Mouse (Mus musculus): ENCODE data around the gene Sgce.
"Not testable (repeated sequence)": the region's sequence is repeated elsewhere in the genome, so short reads cannot be mapped to it uniquely, and the experiment has no call there.

The Sgce gene

DNA sequence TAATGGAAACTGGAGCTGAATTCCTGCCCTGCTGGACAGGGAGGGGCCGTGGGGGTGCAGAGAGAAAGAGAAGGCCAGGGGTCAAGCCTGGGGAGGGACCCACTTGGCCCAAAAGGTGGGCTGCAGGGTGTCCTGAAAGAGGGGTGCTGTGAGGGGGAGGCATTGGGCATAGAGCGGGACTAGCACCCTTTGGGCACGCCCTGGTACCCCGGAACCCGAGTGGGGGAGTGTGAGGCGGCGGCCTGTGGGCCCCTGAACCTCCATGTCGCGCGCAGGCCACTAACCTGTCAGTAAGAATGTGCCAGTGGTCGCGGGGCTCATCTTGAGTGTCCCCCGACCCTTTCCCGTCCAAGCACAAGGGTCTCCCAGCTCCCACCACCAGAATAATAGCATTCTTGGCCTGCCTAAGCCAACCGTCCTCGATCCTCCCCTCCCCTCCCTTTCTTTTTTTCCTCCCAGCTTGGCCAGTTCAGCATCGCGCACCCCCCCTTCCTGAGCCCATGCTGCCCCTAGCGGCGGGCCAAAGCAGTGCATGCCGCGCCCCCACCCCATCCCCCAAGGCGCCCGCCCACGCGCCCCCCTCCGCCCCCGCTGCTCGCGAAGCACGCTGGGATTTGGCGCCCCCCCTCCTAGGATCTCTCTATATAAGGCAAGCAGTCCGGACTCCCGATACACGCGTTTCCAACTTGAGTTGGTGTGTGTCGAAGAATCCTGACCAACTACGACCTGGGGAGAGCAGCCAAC lies at the start of gene Sgce, which contains the start of gene Peg10:
Gene Sgce (minus strand): TSS at position 512 of the 744 bp plus-strand sequence.
Gene Peg10 (plus strand): TSS at position 611 of the 744 bp plus-strand sequence.
- no peak for DNase-seq (ENCODE audit: low read depth, low spot score)

DNA sequence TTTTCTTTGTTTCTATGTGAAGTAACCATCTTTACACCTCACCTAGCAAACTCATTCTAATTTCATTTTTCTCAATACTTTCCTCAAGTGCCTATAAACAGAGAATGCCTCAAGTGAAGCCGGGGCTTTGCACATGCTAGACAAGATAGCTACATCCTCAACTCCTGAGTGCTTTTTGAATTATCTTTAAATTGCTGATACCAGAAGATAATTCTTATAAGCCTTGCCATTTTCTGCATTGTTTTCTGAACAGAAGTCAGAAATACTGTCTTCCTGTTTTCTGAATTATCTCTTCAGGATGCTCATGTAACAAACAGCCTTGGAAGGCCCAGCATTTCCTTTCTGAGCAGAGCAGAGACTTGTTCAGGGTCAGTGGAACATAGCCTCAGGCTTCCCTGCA lies 49.3 kb upstream of the Sgce start:
- no peak for DNase-seq (ENCODE audit: low read depth, low spot score)

- no peak for DNase-seq (ENCODE audit: low read depth, low spot score)
Observed at GRCm38 (mm10) chr6:4762252-4762651, 15.2 kb upstream of the Sgce start.

- DNase-seq (ENCODE audit: low read depth, low spot score), result not testable (repeated sequence)
Observed at GRCm38 (mm10) chr6:4761415-4762142, 14.6 kb upstream of the Sgce start.

DNA sequence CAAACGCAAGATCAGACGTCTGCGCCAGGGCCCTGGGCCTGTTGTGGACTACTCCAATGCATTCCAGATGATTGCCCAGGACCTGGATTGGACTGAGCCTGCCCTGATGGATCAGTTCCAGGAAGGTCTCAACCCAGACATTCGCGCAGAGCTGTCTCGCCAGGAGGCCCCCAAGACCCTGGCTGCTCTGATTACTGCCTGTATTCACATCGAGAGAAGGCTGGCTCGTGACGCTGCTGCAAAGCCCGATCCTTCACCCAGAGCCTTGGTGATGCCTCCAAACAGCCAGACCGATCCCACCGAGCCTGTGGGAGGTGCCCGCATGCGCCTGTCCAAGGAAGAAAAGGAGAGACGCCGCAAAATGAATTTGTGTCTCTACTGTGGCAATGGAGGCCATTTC lies 7.9 kb upstream of the Sgce start:
- no peak for DNase-seq (ENCODE audit: low read depth, low spot score)

GRCm38 (mm10) chr6:4754286-4754685 lies 7.3 kb upstream of the Sgce start:
- DNase-seq (ENCODE audit: low read depth, low spot score), result no peak

DNA sequence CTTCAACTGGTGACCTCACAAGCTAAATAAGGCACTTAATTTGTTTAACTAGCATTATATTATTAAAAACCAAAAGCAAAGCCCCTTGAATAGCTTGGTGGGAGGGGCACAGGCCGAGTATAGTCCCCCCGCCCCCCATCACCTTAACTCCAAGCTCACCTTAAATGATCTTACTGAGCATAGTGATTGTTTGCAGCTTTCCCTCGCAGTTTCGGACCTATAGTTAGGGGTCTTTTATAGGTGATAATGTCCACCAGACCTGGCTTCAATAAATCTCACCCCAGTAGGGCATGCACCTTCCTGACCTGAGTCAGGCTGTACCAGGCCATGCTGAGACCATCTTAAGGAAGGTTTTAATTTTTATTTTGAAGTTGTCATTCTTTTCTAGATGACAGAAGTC lies 4.3 kb upstream of the Sgce start:
- no peak for DNase-seq (ENCODE audit: low read depth, low spot score)

DNA sequence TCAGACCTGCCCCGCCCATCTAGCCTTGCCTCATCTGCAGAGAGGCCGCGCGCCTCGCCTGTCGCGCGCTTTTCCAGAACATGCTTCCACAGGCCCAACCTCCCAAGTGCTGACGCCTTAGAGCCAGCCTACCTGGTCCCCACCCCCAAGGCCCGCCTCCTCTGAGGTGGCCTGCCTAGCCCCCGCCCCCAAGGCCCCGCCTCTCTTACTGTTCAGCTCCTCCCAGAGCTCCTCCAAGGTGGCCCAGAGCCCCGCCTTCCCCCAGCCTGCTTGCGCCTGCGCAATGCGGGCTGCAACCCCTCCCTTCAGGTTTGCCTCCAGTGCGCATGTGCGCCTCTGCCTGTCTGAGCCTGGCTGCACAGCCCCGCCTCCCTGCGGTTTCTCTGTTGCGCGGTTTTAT lies 2.1 kb upstream of the Sgce start:
- DNase-seq (ENCODE audit: low read depth, low spot score), result peak; percentile 52

- DNase-seq (ENCODE audit: low read depth, low spot score), result no peak
Observed at GRCm38 (mm10) chr6:4748506-4748961, 1.5 kb upstream of the Sgce start.

GRCm38 (mm10) chr6:4747677-4748505 lies 884 bp upstream of the Sgce start:
- no peak for DNase-seq (ENCODE audit: low read depth, low spot score)

- no peak for DNase-seq (ENCODE audit: low read depth, low spot score)
Observed at GRCm38 (mm10) chr6:4746036-4746695, 841 bp downstream of the Sgce start.

- no peak for DNase-seq (ENCODE audit: low read depth, low spot score)
Observed at GRCm38 (mm10) chr6:4740511-4740910, 6.5 kb downstream of the Sgce start.

- DNase-seq (ENCODE audit: low read depth, low spot score), result no peak
Observed at GRCm38 (mm10) chr6:4739522-4740355, 7.3 kb downstream of the Sgce start.

DNA sequence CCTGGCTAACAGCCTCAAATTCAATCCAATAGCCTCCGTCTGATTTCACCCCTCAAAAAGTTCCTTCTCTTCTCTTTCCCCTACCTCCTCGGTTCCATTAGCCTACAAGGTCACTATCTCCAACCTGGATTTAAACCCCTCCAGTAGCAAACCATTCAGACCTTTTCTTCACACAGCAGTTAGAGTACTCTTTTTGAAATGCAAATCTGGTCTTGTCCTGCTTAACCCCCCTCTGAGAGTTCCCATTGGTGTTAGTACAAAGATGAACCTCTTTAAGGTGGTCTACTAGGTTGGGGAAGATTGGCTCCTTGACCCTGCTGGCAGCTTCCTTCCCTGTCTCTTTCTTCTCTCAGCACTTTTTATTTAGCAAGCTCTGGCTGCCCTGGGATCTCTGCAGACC lies 8.3 kb downstream of the Sgce start:
- no peak for DNase-seq (ENCODE audit: low read depth, low spot score)

GRCm38 (mm10) chr6:4738034-4738629 lies 8.9 kb downstream of the Sgce start:
- no peak for DNase-seq (ENCODE audit: low read depth, low spot score)

GRCm38 (mm10) chr6:4736372-4736771 lies 10.6 kb downstream of the Sgce start:
- no peak for DNase-seq (ENCODE audit: low read depth, low spot score)

GRCm38 (mm10) chr6:4733208-4733607 lies 13.8 kb downstream of the Sgce start:
- DNase-seq (ENCODE audit: low read depth, low spot score), result no peak

DNA sequence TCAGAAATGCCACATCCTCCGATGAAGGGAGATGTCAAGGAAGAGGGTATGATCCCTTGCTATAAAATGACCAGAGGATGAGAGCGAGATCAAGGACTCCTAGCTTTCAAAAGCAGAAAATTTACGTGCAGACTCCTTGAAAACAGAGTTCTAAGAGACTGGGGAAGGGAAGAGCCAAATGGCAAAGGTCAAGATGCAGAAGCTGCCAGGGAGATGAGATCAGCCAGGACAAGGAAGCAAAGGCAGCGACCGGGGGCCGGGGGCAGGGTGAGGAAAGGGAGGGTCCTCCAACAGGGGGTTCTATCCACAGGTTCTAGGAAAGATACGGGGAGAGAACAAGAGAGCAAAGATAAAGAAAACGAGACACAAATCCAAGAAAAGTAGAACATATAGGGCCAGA lies 15.3 kb downstream of the Sgce start:
- DNase-seq (ENCODE audit: low read depth, low spot score), result no peak

DNA sequence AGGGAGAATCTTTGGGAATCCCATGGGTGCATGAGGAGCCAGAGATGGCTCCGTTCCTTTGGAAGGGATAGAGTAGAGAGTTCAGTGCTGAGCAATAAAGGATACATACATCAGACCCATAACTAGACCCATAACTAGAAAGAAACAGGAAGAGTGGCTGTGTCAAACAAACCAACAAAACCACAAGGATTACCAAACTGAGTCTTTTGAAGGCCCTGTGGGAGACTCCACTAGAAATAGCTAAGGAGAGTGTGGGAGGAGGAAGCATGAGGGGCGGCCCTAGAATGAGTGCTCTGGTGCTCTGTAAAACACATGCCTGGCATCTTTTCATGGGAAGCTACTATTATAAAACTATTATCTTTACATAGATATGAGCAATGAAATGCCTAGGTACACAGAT lies 18.7 kb downstream of the Sgce start:
- DNase-seq (ENCODE audit: low read depth, low spot score), result no peak

Data from c-Kit-negative CD71-positive TER-119-positive erythroid progenitor cells, embryonic 14.5 days (primary cell).